Mouse (Mus musculus) lung, adult 2 months (tissue): Measurements from ENCODE around the gene Aip.

Experiments used
- CTCF ChIP-seq: fragments of 200-500 bp; IDR thresholded peaks from 2 replicates; pipeline ENCODE4 v1.5.1; 2011; ENCODE audit warnings: mild to moderate bottlenecking, low read length, control low read depth; ENCODE audit not compliant: insufficient read depth
- POLR2A ChIP-seq: fragments of 200-500 bp; IDR thresholded peaks from 2 replicates; pipeline ENCODE4 v1.6.1; 2011; ENCODE audit warnings: low read depth, mild to moderate bottlenecking, control low read depth, low read length, borderline replicate concordance; ENCODE audit errors: extremely low read depth

DNA sequence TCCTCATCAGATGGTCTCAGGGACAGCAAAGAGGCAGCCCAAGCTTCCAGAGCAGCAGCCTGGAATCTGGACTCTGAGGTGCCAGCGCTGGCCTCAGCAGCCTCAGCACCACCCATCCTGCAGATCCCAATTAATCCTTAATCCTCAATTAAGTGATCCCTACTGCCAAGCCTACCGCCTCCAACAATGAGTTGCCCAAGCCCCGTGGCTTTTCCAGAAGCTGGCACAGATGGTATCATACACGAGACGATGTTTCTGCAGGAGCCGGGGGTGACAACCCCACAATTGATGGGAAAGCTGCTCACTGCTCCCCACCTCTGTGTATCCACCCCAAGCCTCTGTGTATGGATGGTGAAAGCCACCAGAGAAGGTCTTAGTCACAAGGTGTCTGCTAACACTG lies 36.5 kb downstream of the Aip start:
- TF ChIP-seq CTCF (no peak), POLR2A (no peak)
